Mouse (Mus musculus): ENCODE results near the gene Rin3. TPM values are rescaled to one million over a fixed set of nuclear protein-coding genes. Genes with fewer than 3 reads are reported as not detected.

Rin3 gene
- total and polyA plus RNA-seq, 2 experiments from 2014 or later = 1.7 to 3.2 TPM

DNA sequence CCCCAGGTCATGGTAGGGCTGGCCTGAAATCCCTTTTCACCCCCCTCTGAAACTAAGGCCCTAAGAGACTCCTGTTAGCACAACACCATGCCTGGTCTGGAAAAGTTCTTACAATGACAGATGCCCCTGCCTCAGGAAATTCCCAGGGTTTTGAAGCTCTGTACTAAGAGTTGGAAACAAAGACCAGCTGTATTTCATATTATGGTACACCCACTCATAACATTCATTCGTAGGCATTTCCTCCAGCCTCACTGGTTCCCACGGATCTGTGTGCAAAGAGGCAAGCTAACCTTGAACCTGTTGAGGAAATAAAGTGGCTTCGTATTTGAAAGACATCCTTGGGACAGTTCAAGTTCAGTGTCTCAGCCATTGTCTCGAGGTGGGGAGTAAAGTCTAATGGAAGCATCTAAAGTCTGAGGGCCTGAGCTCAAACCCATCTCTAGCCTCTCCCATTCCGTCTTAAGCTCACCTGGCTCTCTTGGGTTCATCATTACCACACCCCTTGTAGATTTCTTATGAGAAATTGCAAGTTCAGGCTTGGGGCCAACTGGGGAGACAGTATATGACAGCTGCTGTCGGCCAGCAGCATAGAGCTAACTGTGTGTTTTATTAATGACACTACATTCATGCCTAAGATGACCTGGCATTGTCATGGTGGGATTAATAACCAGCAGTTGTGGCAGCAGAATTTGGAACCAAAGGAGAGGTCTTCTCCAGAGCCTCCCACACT is 41.5 kb downstream of the Rin3 start:
- H3K27ac ChIP-seq = no peak overlapping the region
- no peak overlapping the region for H3K9ac ChIP-seq (replicated peaks; ENCODE audit: low read length)
- H3K9me3 ChIP-seq (ENCODE audit: low read length) = no peaks in the 10 kb centered on the region
- ATAC-seq (no peak), DNase-seq (ENCODE audit: low spot score) (no peak)
- no peaks in the 10 kb centered on the region for H3K27me3 ChIP-seq (ENCODE audit: insufficient read depth, low read length)
- no peaks in the 10 kb centered on the region for H3K4me1 ChIP-seq (ENCODE audit: insufficient read depth, low read length)
- no peak overlapping the region for H3K4me2 ChIP-seq (ENCODE audit: low read depth, low read length)
- WGBS = 77% methylated on average over 6 of the region's 6 CpGs
- H3K36me3 ChIP-seq (ENCODE audit: insufficient read depth, low read length) = no peaks in the 10 kb centered on the region
- TF ChIP-seq CTCF (IDR thresholded peaks at IDR 0.05; ENCODE audit: low read depth) = no peak
- no peak overlapping the region for H3K4me3 ChIP-seq (ENCODE audit: low read length)

DNA sequence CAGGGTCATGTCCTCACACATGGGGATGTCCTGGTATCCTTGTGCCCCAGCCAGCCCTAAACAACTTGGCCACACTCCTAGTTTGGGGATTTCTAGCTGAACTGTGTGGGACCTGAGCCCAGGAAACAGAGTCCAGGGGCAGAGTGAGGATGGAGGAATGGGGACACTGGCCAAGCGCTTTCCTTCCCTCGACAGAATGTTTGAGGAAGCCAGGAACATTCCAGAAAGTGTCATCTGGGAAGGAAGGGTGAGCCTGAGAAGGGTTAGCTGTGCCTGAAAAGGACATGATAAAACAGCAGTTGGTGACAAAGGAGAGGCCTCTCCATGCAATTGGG is 42.0 kb downstream of the Rin3 start:
- no peak for TF ChIP-seq CTCF (IDR thresholded peaks at IDR 0.05; ENCODE audit: low read depth)
- Histone ChIP-seq H3K4me3 (ENCODE audit: low read length) (no peak overlapping the region), H3K9me3 (ENCODE audit: low read length) (no peaks in the 10 kb centered on the region), H3K27me3 (ENCODE audit: insufficient read depth, low read length) (no peaks in the 10 kb centered on the region), H3K9ac (replicated peaks; ENCODE audit: low read length) (no peak overlapping the region), H3K4me2 (ENCODE audit: low read depth, low read length) (no peak overlapping the region), H3K36me3 (ENCODE audit: insufficient read depth, low read length) (no peaks in the 10 kb centered on the region), H3K27ac (no peak overlapping the region), H3K4me1 (ENCODE audit: insufficient read depth, low read length) (no peaks in the 10 kb centered on the region)
- DNase-seq (ENCODE audit: low spot score) (no peak), ATAC-seq (no peak)
- 74% methylated on average over 2 of the region's 2 CpGs for WGBS

DNA sequence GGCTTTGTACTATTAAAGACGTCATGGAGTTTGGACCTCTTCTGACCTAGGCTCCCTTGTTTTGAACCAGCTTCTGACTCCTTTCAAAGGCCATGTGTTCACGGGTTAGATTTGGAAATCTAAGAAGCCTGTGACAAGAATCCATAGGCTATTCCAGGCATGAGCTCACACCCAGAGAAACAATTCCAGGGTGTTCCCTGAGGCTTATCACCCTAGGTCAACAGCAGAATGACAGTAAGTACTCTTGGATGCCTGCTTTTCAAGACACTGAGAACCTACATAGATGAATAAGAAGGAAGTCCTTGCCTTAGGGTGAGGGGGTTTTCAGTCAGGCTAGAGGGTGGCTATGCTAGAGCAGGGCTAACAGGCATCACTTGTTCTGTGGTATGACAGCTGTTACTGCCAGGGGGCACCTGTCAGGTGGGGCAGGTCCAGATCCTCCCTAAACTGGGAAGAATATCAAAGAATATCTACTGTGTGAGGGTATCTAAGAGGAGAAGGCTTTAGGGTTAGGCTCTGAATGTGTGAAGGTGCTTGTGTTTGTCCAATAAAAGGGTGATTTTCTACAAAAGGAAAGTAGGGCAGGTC is 44.0 kb downstream of the Rin3 start:
- Histone ChIP-seq H3K4me1 (ENCODE audit: insufficient read depth, low read length) (no peaks in the 10 kb centered on the region), H3K36me3 (ENCODE audit: insufficient read depth, low read length) (no peaks in the 10 kb centered on the region), H3K9ac (replicated peaks; ENCODE audit: low read length) (no peak overlapping the region), H3K4me2 (ENCODE audit: low read depth, low read length) (no peak overlapping the region), H3K27me3 (ENCODE audit: insufficient read depth, low read length) (no peaks in the 10 kb centered on the region), H3K27ac (no peak overlapping the region), H3K9me3 (ENCODE audit: low read length) (no peaks in the 10 kb centered on the region), H3K4me3 (ENCODE audit: low read length) (no peak overlapping the region)
- ATAC-seq (no peak), DNase-seq (ENCODE audit: low spot score) (no peak)
- 84% methylated on average over 2 of the region's 2 CpGs for WGBS
- no peak for TF ChIP-seq CTCF (IDR thresholded peaks at IDR 0.05; ENCODE audit: low read depth)

DNA sequence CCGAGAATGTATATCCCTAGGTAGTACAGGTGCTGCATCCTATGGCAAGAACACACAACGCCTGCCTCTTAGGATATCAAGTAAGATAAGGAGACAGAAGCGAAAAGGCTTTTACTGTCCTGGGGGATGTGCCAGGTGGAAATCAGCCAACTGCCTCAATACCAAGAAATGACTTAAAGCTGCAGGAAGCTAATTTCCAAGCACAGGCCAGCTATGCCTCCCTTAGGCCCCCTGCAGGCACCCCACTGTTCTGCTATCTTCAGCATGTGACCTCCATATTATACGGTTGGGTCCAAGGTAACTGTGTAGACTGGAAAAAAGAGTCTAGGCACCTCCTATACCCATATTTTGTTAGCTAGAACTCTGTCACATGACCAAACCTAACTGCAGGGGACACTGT is 44.7 kb downstream of the Rin3 start:
- DNase-seq (ENCODE audit: low spot score) = peak; percentile 27
- ATAC-seq = no peak
- Histone ChIP-seq H3K4me3 (ENCODE audit: low read length) (no peak overlapping the region), H3K27me3 (ENCODE audit: insufficient read depth, low read length) (no peaks in the 10 kb centered on the region), H3K36me3 (ENCODE audit: insufficient read depth, low read length) (no peaks in the 10 kb centered on the region), H3K27ac (no peak overlapping the region), H3K4me2 (ENCODE audit: low read depth, low read length) (no peak overlapping the region), H3K9me3 (ENCODE audit: low read length) (no peaks in the 10 kb centered on the region), H3K4me1 (ENCODE audit: insufficient read depth, low read length) (no peaks in the 10 kb centered on the region), H3K9ac (replicated peaks; ENCODE audit: low read length) (no peak overlapping the region)
- TF ChIP-seq CTCF (IDR thresholded peaks at IDR 0.05; ENCODE audit: low read depth) = no peak
- WGBS = 54% methylated on average over 4 of the region's 4 CpGs

DNA sequence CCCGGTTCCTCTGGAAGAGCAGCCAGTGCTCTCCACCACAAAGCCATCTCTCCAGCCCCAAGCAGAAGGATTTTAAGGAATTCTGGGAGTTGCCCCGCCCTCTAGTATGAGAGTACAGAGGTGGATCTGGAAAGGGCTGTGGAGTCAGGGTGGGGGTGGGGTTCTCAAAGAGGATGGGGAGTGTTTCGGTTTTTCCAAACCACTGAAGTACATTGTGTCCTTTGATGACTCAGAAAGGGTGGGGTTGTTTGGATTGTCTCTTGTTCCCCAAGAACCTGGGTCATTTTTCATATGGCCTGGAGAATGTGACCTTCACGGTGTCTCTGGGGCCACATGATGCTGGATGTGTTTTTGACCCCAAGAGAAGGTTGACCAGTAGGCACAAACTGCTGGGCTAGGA is 45.2 kb downstream of the Rin3 start:
- H3K9ac ChIP-seq (replicated peaks; ENCODE audit: low read length) = no peak overlapping the region
- DNase-seq (ENCODE audit: low spot score) (no peak), ATAC-seq (no peak)
- no peaks in the 10 kb centered on the region for H3K9me3 ChIP-seq (ENCODE audit: low read length)
- H3K27ac ChIP-seq = no peak overlapping the region
- no peak overlapping the region for H3K4me3 ChIP-seq (ENCODE audit: low read length)
- 88% methylated on average over 4 of the region's 4 CpGs for WGBS
- no peaks in the 10 kb centered on the region for H3K4me1 ChIP-seq (ENCODE audit: insufficient read depth, low read length)
- no peak for TF ChIP-seq CTCF (IDR thresholded peaks at IDR 0.05; ENCODE audit: low read depth)
- H3K4me2 ChIP-seq (ENCODE audit: low read depth, low read length) = no peak overlapping the region
- no peaks in the 10 kb centered on the region for H3K36me3 ChIP-seq (ENCODE audit: insufficient read depth, low read length)
- H3K27me3 ChIP-seq (ENCODE audit: insufficient read depth, low read length) = no peaks in the 10 kb centered on the region

DNA sequence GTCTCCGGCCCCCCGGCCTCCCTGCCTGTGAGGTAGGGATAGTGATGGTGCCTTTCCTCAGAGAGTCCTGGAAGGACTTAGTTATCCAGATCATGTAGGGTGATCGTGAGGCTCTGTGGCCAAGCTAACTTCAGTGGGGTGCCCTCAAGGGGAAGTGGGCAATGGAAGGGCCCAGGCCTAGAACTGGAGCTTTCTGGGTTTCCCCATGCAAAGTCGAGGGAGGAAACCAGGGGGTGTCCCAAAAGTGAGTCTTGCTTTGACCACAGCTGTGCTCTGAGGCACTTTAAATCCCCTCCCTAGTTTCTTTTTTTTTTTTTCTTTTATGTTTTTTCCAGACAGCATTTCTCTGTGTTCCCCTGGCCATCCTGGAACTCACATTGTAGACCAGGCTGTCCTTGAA is 47.3 kb downstream of the Rin3 start:
- Histone ChIP-seq H3K9ac (replicated peaks; ENCODE audit: low read length) (no peak overlapping the region), H3K36me3 (ENCODE audit: insufficient read depth, low read length) (no peaks in the 10 kb centered on the region), H3K27ac (no peak overlapping the region), H3K9me3 (ENCODE audit: low read length) (no peaks in the 10 kb centered on the region), H3K4me3 (ENCODE audit: low read length) (no peak overlapping the region), H3K27me3 (ENCODE audit: insufficient read depth, low read length) (no peaks in the 10 kb centered on the region), H3K4me2 (ENCODE audit: low read depth, low read length) (no peak overlapping the region), H3K4me1 (ENCODE audit: insufficient read depth, low read length) (no peaks in the 10 kb centered on the region)
- DNase-seq (ENCODE audit: low spot score) (no peak), ATAC-seq (no peak)
- no peak for TF ChIP-seq CTCF (IDR thresholded peaks at IDR 0.05; ENCODE audit: low read depth)
- 90% methylated on average over 4 of the region's 4 CpGs for WGBS

DNA sequence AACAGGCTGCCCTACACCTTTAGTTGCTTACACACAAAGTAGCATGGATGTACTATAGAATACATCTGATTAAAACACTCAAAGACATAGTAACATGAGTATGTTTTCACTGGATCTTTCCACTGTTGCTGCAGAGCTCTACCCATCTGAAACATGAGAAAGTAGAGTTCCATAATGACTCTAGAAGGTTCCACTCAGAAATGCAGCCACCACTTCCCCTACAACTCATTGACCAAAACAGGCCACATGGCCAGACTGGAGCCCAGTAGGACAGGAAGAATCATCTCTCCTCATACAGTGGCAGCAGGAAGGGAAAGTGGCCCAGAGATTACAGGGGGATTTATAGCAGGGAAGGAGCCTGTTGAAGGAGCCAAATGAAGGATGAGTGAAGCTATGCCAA is 47.9 kb downstream of the Rin3 start:
- Histone ChIP-seq H3K27me3 (ENCODE audit: insufficient read depth, low read length) (no peaks in the 10 kb centered on the region), H3K9me3 (ENCODE audit: low read length) (no peaks in the 10 kb centered on the region), H3K4me2 (ENCODE audit: low read depth, low read length) (no peak overlapping the region), H3K9ac (replicated peaks; ENCODE audit: low read length) (no peak overlapping the region), H3K4me3 (ENCODE audit: low read length) (no peak overlapping the region), H3K27ac (no peak overlapping the region), H3K36me3 (ENCODE audit: insufficient read depth, low read length) (no peaks in the 10 kb centered on the region), H3K4me1 (ENCODE audit: insufficient read depth, low read length) (no peaks in the 10 kb centered on the region)
- TF ChIP-seq CTCF (IDR thresholded peaks at IDR 0.05; ENCODE audit: low read depth) = no peak
- no peak for DNase-seq (ENCODE audit: low spot score)
- ATAC-seq = no peak
